Mouse (Mus musculus) gastrocnemius, adult 18-20 months (tissue): ENCODE data around the gene Nsmce3. TPM values are rescaled to one million over a fixed set of nuclear protein-coding genes. Genes with fewer than 3 reads are reported as not detected.

Source experiments
- DNase-seq: peaks from one replicate; pipeline ENCODE4 v3.0.0; 2021; ENCODE audit warnings: low spot score
- long read RNA-seq, 2 experiments: library from polyadenylated mRNA; stranded (forward); transcript quantifications; one replicate each; pipeline ENCODE4 v2.0.0; 2021
- total RNA-seq, 2 experiments: library from RNA; stranded (reverse); gene quantifications; 2 replicates each; pipeline ENCODE4 v1.2.3; 2021

Gene Nsmce3
- 1 to 10 TPM; 2.5 to 2.6 TPM for total RNA-seq
- long read RNA-seq, experiment 1, full-length matches to known transcripts, result 15 of 15 reads
- long read RNA-seq, experiment 1, partial matches to known transcripts, result 0 of 15 reads
- long read RNA-seq, experiment 1, other reads (novel, unspliced or antisense), result 0 of 15 reads
- long read RNA-seq, experiment 2, full-length matches to known transcripts, result 16 of 16 reads
- long read RNA-seq, experiment 2, partial matches to known transcripts, result 0 of 16 reads
- long read RNA-seq, experiment 2, other reads (novel, unspliced or antisense), result 0 of 16 reads

DNA sequence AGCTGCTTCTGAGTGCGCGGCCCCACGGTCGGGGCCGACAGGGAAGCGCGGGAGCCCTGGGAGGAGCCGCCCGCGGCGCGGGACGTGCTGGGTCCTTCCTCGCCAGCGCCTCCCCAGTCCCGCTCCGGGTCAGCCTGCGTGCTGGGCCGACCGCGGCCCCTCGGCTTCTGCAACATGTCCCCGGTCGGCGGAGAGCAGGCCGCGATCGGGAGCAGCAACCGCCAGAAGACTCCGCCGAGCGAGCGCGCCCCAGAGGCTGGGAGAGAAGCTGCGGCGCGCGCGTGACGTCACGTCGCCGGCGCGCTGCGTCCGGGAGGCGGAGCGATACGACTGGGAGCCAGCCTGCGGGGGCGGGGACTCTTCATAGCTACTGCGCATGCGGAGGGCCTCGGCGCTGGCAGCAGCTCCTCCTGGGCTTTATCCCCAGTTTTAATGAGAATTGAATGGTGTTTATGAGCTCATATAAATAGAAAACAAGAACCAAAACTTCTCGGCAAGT, at the start of gene Nsmce3:
TSS of gene Nsmce3 (minus strand) at position 255 of the 499 bp plus-strand sequence.
- peak; percentile 95 for DNase-seq

DNA sequence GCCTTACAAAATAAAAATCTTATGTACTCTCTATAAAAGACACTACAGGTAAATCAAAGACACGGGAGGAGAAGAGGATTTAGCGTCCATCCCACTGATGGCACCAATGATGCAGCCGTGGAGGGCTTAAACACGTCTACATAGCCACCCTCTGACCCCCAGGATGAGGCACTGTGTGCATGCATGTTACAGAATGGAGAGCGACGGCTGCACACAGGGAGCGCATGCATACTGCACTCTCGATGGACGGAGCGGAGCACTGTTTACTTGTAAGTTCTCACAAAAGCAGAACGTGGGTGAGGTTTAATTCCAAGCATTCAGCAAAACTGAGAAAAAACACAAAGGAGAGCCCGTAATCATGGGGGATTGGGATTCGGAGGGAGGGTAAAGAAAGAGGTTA, 48.4 kb upstream of the Nsmce3 start:
- no peak for DNase-seq

DNA sequence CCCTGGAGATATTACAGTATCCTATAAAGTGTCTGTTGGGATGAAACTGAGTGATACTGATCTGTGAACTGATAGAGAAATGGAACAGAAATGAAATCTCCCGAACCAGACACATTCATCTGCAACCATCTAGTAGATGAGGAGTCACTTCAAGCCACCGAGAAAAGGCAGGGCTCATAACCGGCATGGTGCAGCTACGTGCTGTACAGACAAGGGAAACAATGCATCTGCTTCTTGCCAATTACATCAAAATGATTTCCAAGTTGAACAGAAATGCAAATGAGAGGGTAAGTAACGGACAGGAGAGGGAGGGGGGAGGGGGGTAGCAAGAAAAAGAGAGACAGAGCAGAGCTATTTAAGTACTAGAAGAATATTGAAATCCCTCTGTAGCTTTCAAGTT, 47.9 kb upstream of the Nsmce3 start:
- DNase-seq, result no peak

DNA sequence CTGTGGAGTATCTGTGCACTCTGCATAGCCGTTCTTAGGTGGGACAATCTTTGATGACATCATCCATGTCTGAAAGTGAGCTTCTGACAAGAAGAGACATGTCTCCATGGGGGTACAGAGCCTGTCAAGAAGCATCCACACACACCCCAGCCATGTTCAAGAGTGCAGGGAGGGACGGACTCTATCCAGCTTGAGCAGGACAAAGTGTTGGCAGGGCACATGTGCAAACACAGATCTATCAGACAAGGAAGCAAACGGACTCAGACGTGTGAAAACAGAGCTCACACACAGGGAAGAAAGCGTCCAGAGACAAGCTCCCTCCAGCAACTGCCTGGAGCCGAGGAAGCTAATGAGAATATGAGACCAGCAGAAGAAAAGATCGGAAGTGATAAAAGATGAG, 43.9 kb upstream of the Nsmce3 start:
- DNase-seq, result no peak

DNA sequence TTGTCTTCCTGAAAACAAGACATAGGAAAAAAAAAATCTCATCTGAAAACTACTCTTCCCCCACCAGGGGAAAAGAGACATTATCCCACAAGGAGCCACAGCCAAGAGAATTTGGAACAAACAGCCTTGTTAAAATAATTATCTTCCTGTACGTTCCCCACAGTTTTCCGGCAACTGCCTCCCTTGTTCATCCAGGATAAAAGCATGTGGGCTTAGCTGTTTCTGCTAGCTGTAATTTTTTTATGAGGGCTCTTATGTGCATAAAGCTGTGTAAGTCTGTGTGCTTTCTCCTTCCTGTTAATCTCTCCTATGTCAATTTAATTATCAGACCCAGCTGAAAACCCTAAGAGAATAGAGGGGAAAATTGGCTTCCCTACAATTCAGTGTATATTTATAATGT, 42.3 kb upstream of the Nsmce3 start:
- DNase-seq, result no peak

DNA sequence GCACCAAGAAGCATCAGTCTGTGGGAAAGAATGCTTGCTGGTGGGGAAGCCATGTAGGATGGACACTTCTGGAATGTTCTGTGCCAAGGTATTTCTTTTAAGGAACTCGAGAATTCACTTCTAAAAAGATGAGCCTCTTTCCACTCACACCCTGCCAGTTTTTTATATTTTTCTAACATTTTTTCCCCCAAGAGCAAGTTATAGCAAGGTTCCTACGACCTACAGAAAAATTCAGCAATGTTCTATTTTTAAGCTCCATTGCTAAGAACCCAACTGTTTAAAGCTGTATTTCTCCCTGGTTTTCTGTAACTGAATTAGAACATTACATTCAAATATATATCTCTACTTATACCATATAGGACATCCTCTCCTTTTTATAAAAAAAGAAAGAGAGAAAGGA, 39.1 kb upstream of the Nsmce3 start:
- no peak for DNase-seq

DNA sequence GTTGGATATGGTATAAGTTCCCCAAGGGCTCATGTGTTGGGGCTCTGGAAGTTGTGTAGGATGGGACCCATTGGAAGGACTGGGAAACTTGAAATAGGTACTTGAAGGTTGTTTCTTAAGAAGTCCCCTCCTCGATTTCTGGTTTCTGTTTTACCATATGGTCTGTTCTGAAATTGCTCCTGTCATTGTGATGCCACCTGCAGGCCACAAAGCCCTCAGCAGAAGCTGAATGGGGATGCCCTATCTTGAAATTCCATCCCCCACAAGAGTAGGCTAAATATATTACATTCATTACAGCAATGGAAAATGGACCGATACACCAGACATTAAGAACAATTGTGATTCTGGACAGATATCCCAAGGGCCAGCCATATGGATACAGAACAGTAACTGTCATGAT, 37.4 kb upstream of the Nsmce3 start:
- DNase-seq, result no peak

DNA sequence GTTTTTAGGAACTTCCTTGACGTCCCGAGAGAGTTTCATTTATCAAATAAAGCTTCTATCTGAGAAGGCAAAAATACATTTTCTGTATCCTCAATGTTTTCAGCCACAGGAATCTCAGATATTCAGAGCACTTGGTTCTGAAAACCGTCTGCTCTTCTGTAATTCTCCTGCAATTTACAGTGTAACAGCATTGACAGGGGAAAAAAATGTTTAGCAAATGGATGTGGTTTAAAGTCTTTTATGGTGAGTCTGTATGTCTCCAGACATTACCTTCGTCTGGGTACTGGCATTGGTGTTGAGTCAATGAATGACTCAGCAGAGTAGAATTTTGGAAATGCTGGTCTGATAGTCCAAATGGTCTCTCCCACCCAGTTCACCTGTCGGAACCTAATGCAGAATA, 34.2 kb upstream of the Nsmce3 start:
- no peak for DNase-seq

DNA sequence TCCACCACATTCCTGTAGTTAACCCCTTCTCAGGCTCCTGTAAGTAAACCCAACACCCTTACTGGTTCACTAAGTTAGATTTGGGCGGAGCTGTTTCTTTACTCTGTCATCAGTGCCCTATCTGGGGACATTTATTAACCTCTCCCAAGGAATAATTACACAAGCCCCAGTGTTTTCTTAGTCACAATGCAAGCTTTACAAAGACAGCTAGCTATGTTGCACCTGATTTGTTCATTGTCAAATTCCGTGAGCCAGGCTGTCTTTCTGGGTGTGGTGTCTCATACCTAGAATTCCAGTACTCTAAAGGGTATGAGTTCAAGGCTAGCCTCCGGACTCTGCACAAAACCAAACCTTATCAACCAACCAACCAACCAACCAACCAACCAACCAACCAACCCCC, 32.7 kb upstream of the Nsmce3 start:
- DNase-seq, result no peak

DNA sequence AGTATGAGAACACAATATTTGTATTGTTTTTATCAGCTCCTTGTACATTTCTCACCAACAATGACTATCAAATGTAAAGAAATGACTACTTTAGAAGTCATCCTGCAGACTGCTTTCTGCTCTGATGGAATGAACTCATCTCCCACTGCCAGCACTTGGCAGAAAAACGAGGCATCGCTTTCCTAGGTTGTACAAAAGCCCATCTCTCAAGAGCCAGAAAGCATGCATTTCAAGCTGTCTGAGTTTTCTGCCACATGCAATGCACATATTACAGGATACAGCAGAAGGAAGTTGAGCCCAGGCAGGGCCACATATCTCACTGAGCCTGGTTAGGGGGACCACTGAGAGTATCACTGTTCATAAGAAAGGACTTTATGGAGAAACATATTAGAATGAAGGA, 27.5 kb upstream of the Nsmce3 start:
- DNase-seq, result no peak

DNA sequence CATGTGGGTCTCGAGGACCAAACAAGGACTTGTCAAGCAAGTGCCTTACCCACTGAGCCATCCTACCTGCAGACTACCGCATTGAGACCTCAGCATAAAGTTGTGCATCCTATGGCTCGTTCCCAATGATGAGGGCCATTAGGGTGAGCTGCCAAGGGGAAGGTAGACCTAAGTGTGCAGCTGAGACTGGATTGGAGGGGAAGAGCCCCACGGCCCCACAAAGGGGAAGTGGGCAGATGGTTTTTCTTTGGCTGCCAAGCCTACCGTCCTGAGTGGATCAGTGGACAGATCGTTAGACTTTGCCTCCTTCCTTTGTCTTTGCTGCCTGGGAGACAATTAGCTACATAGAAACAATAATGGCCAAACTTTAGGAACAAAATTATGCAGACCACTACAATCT, 23.8 kb upstream of the Nsmce3 start:
- DNase-seq, result no peak

DNA sequence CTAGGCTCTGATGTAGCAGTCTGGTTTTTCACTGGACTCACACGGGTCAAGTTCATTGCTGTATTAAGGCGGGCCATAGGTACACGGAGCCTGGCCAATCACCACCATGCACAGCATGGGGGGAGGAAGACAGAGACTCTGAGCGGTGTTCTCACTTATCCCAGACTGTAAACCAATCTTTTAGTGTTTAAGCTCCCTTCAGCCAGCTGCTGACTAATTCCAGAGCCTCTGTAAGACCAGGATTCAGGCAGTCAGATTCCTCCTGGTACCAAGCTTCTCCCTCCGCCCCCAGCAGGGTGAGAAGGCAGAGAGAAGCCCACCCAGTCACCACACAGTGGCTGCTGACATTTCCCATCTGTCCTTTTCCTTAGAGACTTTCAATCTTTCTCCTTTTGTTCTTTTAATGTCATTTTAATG, 22.9 kb upstream of the Nsmce3 start:
- DNase-seq, result no peak

DNA sequence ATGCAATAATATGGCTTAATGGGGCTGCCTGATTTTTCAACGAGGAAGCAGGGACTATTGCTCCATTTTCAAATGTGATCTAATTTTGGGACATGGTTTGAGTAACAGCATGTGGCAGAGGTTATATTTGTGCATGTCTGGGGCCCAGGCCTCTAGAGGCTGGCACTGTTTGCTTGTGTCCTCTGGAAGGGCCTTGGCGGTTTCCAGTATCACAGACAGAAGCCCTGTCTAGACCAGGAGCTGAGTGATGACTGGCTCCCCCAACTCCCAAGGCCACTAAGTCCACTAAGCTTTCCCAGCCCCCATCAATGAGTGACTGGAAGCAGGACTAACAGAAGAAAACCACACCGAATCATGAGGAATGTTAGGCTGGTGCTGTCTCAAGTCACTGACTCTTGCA, 18.3 kb upstream of the Nsmce3 start:
- DNase-seq, result peak; percentile 59

DNA sequence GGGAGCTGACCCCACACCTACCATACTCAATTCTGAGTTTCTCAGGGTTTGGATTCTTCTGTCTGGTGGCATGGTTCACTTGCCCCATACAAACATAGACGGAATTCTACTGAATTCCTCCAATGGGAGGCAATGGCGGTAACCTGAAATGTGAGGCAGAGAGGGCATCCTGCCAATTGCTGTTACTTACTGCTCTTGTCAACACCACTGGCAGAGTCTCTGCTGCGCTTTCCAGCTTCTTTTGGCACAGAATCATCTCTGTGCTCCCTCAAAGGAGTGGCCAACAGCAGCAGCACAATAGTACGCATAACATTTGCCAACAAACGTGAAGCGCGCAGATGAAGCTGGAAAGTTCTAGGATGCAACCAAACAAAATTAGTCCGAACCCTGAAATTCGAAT, 17.1 kb upstream of the Nsmce3 start:
- peak; percentile 71 for DNase-seq

DNA sequence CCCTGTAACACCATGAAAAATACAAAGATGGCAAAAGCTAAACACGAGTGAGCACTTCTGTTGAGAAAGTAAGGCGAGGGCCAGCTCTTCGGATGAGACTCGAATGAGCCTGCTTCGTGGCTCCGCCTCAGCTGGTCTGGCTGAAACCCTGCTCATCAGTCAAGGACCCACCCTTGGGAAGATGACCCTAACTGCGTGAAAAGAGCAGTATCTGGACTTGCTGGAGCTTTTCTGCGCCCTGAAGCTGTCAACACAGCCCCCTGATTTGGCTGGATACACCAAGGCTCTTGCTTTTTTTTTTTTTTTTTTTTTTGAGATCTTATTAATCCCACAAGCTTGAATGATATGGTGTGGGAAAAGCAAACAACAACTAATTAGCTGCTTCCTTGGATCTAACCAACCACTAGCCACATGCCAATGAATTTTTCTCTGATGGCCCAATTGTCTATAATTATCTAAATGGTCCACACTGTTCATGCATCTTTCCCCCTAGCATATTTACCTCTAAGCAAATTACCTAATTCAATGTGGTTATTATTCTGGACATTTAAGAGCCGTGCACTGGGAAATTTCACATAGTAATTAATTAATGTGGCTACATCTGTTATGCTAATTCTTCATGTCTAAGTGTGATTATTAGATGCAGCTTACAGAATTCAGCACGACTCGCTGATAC, 11.5 kb upstream of the Nsmce3 start:
- DNase-seq, result no peak

DNA sequence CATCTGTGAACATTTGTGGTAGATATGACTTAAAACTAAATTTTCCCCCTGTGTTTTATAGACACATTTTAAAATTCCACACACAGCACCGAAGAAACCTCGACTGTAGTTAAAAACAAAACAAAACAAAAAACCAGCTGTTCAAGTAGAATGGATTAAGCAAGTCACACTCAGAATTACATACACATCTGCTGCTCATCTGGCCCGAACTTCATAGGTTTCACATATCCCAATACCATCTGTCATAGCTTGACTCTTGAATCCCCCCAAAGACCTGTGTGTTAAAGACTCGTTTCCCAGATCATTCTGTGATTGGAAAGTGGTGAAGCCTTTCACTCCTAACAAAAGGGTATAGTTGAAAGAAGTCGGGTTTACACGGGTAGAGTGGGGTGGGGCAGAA, 9.4 kb upstream of the Nsmce3 start:
- no peak for DNase-seq

DNA sequence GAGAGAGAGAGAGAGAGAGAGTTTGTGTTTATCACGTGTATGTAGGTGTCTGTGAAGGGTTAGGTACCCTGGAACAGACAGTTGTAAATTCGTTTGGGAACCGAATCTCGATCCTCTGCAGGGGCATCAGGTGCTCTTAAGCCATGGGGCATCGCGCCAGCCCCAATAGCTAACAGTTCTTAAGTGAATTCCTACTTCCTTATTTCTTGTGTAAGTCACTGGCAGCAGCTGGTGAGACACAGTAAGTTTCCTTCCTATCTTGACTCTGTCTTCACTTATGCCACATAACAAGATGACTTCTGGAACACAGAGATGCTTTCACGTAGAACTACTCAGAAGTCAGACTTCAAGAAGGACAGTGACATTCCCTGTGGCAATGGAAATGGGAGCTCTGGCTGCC, 8.6 kb upstream of the Nsmce3 start:
- DNase-seq, result no peak

DNA sequence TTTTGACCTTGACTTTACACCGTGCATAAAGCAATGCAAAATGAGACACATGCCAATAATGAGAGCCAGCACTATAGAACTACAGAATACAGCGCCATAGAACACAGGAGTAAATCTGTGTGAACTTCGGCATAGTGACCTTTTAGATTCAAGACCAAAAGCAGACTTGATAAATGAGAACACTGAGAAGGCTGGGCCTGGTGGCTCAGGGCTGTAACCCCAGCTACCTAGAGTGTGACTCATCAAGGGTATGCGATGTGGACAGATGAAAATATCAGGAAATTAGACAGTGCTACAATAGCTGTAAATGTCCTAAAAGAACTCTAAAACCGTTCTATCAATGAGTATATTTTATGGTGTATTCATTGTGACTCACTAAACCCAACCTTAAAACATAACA, 7.6 kb upstream of the Nsmce3 start:
- DNase-seq, result no peak

DNA sequence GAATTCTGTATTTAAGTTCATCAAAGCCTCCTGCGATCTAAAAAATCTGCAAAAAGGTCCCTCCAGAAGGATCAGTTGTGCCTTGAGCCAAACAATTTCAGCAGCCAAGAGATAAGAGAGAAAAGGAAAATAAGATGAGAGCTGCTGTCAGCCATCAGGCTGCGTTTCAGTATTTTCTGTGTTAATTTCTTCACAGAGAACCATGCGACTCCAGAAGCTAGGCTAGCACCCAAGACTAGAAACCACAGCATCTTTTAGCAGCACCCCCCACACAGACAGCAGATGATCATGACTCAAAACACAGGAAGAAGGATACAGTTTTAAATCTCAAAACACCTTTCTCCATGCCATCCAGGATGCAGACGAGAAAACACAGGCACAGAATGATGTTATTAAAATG, 2.1 kb upstream of the Nsmce3 start:
- no peak for DNase-seq

DNA sequence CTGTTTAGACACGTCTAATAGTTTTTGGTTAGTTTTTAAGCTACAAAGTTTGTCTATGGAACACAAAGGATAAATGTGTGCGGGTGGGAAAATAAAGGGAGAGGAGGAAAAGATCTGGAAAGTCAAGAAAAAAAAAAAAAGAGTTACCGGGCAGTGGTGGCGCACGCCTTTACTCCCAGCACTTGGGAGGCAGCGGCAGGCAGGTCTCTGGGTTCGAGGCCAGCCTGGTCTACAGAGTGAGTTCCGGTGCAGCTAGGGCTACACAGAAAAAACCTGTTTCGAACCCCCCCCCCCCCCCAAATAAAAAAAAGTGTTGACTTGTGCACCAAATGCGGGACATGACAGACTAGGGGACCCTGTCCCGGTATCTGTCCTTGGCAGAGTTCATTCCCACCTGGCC, 469 bp upstream of the Nsmce3 start:
- DNase-seq, result no peak

DNA sequence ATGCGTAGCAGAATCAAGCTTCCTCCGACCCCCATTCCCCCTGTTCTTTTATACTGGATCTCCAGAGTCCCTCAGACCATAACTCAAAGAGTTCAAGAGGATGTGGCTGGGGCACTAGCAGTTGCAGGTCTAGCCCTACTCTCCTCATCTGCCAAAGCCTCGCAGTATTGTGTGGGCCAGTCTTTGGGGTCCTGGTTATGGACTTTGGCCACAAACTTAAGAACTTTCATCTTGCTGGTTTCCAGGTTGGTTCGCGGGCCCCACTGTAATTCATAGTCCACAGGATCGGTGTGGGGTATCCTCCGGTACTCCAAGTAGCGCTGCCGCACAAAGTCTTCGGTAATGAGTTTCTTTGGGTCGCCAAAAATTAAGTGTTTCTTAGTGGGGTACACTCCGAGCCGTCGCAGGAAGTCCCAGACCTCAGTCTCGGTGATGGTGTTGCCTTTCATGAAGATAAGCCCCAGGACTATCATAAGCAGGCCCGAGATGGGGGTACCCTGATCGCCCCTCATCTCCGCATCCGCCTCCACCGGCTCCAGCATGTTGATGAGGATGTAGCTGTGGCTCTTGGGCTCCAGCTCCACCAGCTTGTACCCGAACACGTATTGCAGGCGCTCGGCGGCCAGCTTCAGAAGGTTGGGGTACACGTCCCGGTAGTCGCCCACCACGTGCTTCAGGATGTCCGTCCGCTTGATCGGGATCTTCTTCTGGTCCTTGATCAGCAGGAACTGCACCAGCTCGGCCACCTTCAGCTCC, 632 bp downstream of the Nsmce3 start:
- no peak for DNase-seq

DNA sequence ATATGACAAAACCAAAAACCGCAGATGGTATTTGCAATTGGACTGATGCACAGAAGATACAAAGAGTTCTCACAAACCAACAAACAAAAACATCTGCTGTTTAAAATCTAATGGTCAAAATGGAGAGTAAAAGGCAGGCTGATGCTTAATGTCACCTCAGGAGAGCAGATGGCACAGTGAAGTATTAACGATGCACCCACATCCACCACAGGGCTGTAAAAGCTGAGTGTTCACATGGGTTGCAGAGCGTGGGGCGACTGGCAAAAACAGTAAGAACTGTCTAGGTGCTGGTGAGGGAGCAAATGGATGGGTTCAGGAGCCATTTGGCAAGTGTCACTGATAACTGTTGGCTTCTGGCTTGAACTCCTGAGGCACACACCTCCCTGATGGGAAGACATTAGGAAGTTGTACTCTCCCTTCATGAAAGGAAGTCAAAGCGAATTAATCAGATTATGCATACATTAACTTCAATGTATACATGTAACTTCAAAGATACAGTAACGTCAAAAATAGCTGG, 3.2 kb downstream of the Nsmce3 start:
- DNase-seq, result no peak
